In genomic region chr13:21753051-21753523, GRCm38 (mm10) we compare ENCODE assay signal across 8 mouse cellular contexts. TPM values are rescaled to one million over a fixed set of nuclear protein-coding genes. Genes with fewer than 3 reads are reported as not detected.
DNase-seq lines count a peak whose midpoint lies in the region; ATAC-seq and TF ChIP-seq lines count a peak whose summit lies in the region.

No protein-coding gene starts in this region.

- no peak for TF ChIP-seq CTCF in bone marrow macrophage, adult 2 months (IDR thresholded peaks at IDR 0.05; ENCODE audit: low read depth, low read length)

- no peaks in the 10 kb centered on the region for H3K27me3 ChIP-seq in kidney, embryonic 16.5 days (ENCODE audit: insufficient read depth, low read length)
- H3K27me3 ChIP-seq in hindbrain, embryonic 14.5 days (ENCODE audit: control insufficient read depth, insufficient read depth, low read length): no peaks in the 10 kb centered on the region
- no peaks in the 10 kb centered on the region for H3K27me3 ChIP-seq in midbrain, embryonic 13.5 days

- H3K4me1 ChIP-seq in kidney, embryonic 16.5 days (ENCODE audit: insufficient read depth, low read length): peaks cover 30% of the 10 kb centered on the region
- peaks cover 11% of the 10 kb centered on the region for H3K4me1 ChIP-seq in bone marrow macrophage, adult 2 months (ENCODE audit: control insufficient read depth, insufficient read depth, low read length)
- peaks cover 33% of the 10 kb centered on the region for H3K4me1 ChIP-seq in hindbrain, embryonic 14.5 days (replicated peaks; ENCODE audit: control insufficient read depth, insufficient read depth, low read length)
- H3K4me1 ChIP-seq in midbrain, embryonic 13.5 days (replicated peaks): peaks cover 37% of the 10 kb centered on the region

- H3K4me2 ChIP-seq in kidney, embryonic 16.5 days (replicated peaks; ENCODE audit: low read depth, low read length): peak overlapping the region; percentile 67
- peak overlapping the region; percentile 87 for H3K4me2 ChIP-seq in hindbrain, embryonic 14.5 days (replicated peaks)
- H3K4me2 ChIP-seq in midbrain, embryonic 13.5 days (replicated peaks): peak overlapping the region; percentile 76

- whole genome bisulfite sequencing in kidney, embryonic 16.5 days: under 1% methylated on average over 10 of the region's 10 CpGs
- 3% methylated on average over 9 of the region's 10 CpGs for WGBS in hindbrain, embryonic 14.5 days
- WGBS in midbrain, embryonic 13.5 days: 2% methylated on average over 10 of the region's 10 CpGs

- peak overlapping the region; percentile 96 for H3K27ac ChIP-seq in kidney, embryonic 16.5 days (ENCODE audit: low read length)
- H3K27ac ChIP-seq in bone marrow macrophage, adult 2 months (ENCODE audit: insufficient read depth, low read depth, low read length): peak overlapping the region; percentile 79
- H3K27ac ChIP-seq in hindbrain, embryonic 14.5 days: peak overlapping the region; percentile 90
- peak overlapping the region; percentile 95 for H3K27ac ChIP-seq in midbrain, embryonic 13.5 days

- H3K4me3 ChIP-seq in kidney, embryonic 16.5 days (ENCODE audit: low read length): peak overlapping the region; percentile 52
- peak overlapping the region; percentile 53 for H3K4me3 ChIP-seq in bone marrow macrophage, adult 2 months (ENCODE audit: insufficient read depth, low read length)
- H3K4me3 ChIP-seq in hindbrain, embryonic 14.5 days (replicated peaks; ENCODE audit: low read length): peak overlapping the region; percentile 38
- H3K4me3 ChIP-seq in midbrain, embryonic 13.5 days (replicated peaks): peak overlapping the region; percentile 43

- no peak for DNase-seq in kidney, postnatal 25 days
- peak; percentile 25 for DNase-seq in hindbrain, embryonic 14.5 days (ENCODE audit: low spot score)
- no peak for DNase-seq in ovary, postnatal 36 days (ENCODE audit: low spot score)
- DNase-seq in left cerebral cortex, adult 18-20 months (ENCODE audit: low spot score in 2 of 2): no peak
- no peak for DNase-seq in gastrocnemius, postnatal 10 days

- peak overlapping the region; percentile 76 for H3K9ac ChIP-seq in kidney, embryonic 16.5 days (replicated peaks; ENCODE audit: low read length)
- H3K9ac ChIP-seq in hindbrain, embryonic 14.5 days: peak overlapping the region; percentile 61
- peak overlapping the region; percentile 68 for H3K9ac ChIP-seq in midbrain, embryonic 13.5 days (replicated peaks)

- TF ChIP-seq POLR2A in bone marrow macrophage, adult 2 months (IDR thresholded peaks at IDR 0.05; ENCODE audit: borderline replicate concordance, low read depth, low read length): no peak

- no peaks in the 10 kb centered on the region for H3K36me3 ChIP-seq in kidney, embryonic 16.5 days (ENCODE audit: insufficient read depth, low read length)
- H3K36me3 ChIP-seq in hindbrain, embryonic 14.5 days (replicated peaks; ENCODE audit: control insufficient read depth, insufficient read depth): no peaks in the 10 kb centered on the region
- no peaks in the 10 kb centered on the region for H3K36me3 ChIP-seq in midbrain, embryonic 13.5 days

- no peak for ATAC-seq in kidney, embryonic 16.5 days (ENCODE audit: low FRiP score, low TSS enrichment)
- ATAC-seq in hindbrain, embryonic 14.5 days (ENCODE audit: low FRiP score): no peak
- ATAC-seq in midbrain, embryonic 13.5 days: no peak

- H3K9me3 ChIP-seq in kidney, embryonic 16.5 days (ENCODE audit: low read length): no peaks in the 10 kb centered on the region
- no peaks in the 10 kb centered on the region for H3K9me3 ChIP-seq in hindbrain, embryonic 14.5 days (ENCODE audit: control insufficient read depth, low read length)
- no peaks in the 10 kb centered on the region for H3K9me3 ChIP-seq in midbrain, embryonic 13.5 days

RNA-seq across cellular contexts. Expression of gene Hist1h2ak, which starts 0.5 kb away (rescaled TPM):
- polyA plus RNA-seq in kidney, embryonic 16.5 days (2015; fragmentation: Nextera tagmentation; extraction: Ambion mirVana): 24.4 and 25.9 TPM in 2 replicates
- 4.9 and 9.5 TPM in 2 replicates for polyA plus RNA-seq in bone marrow macrophage, adult 2 months (2012; ENCODE audit: insufficient read depth, insufficient read length, missing spikeins)
- 2.4 and 3.4 TPM in 2 replicates for polyA plus RNA-seq in hindbrain, embryonic 14.5 days (2014; fragmentation: Nextera tagmentation; extraction: Ambion mirVana)
- polyA plus RNA-seq in midbrain, embryonic 13.5 days (2015; fragmentation: Nextera tagmentation; extraction: Ambion mirVana): 22.2 and 26.2 TPM in 2 replicates
- 10 to 100 TPM; 10.2 to 19.7 TPM for total RNA-seq in left cerebral cortex, adult 18-20 months (2021)
- 10 to 100 TPM; 71.7 to 78.9 TPM for total RNA-seq in gastrocnemius, postnatal 10 days (2021)

RNA-seq across cellular contexts. Expression of gene Hist1h2bn, which starts 0.8 kb away (rescaled TPM):
- polyA plus RNA-seq in kidney, embryonic 16.5 days (2015; fragmentation: Nextera tagmentation; extraction: Ambion mirVana): 2.2 and 3.1 TPM in 2 replicates
- polyA plus RNA-seq in bone marrow macrophage, adult 2 months (2012; ENCODE audit: insufficient read depth, insufficient read length, missing spikeins): 7.1 and 7.3 TPM in 2 replicates
- polyA plus RNA-seq in hindbrain, embryonic 14.5 days (2014; fragmentation: Nextera tagmentation; extraction: Ambion mirVana): not detected in 2 replicates
- polyA plus RNA-seq in midbrain, embryonic 13.5 days (2015; fragmentation: Nextera tagmentation; extraction: Ambion mirVana): 2.5 and 6.7 TPM in 2 replicates
- 1 to 10 TPM; 6.3 to 9.2 TPM for total RNA-seq in left cerebral cortex, adult 18-20 months (2021)
- 100 to 1,000 TPM in 1 of 2 experiments, 10 to 100 TPM in 1; 94.7 to 110 TPM for total RNA-seq in gastrocnemius, postnatal 10 days (2021)

RNA-seq across cellular contexts. Expression of gene Hist1h4k, which starts 2.8 kb away (rescaled TPM):
- polyA plus RNA-seq in kidney, embryonic 16.5 days (2015; fragmentation: Nextera tagmentation; extraction: Ambion mirVana): 4.3 and 5.9 TPM in 2 replicates
- polyA plus RNA-seq in bone marrow macrophage, adult 2 months (2012; ENCODE audit: insufficient read depth, insufficient read length, missing spikeins): 3.6 and 8.9 TPM in 2 replicates
- 2.0 and 2.7 TPM in 2 replicates for polyA plus RNA-seq in hindbrain, embryonic 14.5 days (2014; fragmentation: Nextera tagmentation; extraction: Ambion mirVana)
- polyA plus RNA-seq in midbrain, embryonic 13.5 days (2015; fragmentation: Nextera tagmentation; extraction: Ambion mirVana): 1.1 and 3.0 TPM in 2 replicates
- total RNA-seq in left cerebral cortex, adult 18-20 months (2021): 100 to 1,000 TPM; 420 to 436 TPM
- total RNA-seq in gastrocnemius, postnatal 10 days (2021): 100 to 1,000 TPM; 439 to 508 TPM

RNA-seq across cellular contexts. Expression of gene Hist1h4j, which starts 18.2 kb away (rescaled TPM):
- 1.4 and 1.6 TPM in 2 replicates for polyA plus RNA-seq in kidney, embryonic 16.5 days (2015; fragmentation: Nextera tagmentation; extraction: Ambion mirVana)
- 1.8 and 2.7 TPM in 2 replicates for polyA plus RNA-seq in bone marrow macrophage, adult 2 months (2012; ENCODE audit: insufficient read depth, insufficient read length, missing spikeins)
- 0.33 and 0.64 TPM in 2 replicates for polyA plus RNA-seq in hindbrain, embryonic 14.5 days (2014; fragmentation: Nextera tagmentation; extraction: Ambion mirVana)
- 0.82 and 1.0 TPM in 2 replicates for polyA plus RNA-seq in midbrain, embryonic 13.5 days (2015; fragmentation: Nextera tagmentation; extraction: Ambion mirVana)
- total RNA-seq in left cerebral cortex, adult 18-20 months (2021): 10 to 100 TPM; 21.0 to 22.9 TPM
- total RNA-seq in gastrocnemius, postnatal 10 days (2021): 10 to 100 TPM; 32.2 to 32.7 TPM

RNA-seq across cellular contexts. Expression of gene Hist1h1b, which starts 27.3 kb away (rescaled TPM):
- 17.4 and 17.8 TPM in 2 replicates for polyA plus RNA-seq in kidney, embryonic 16.5 days (2015; fragmentation: Nextera tagmentation; extraction: Ambion mirVana)
- 0.82 and 2.1 TPM in 2 replicates for polyA plus RNA-seq in bone marrow macrophage, adult 2 months (2012; ENCODE audit: insufficient read depth, insufficient read length, missing spikeins)
- 1.6 and 1.7 TPM in 2 replicates for polyA plus RNA-seq in hindbrain, embryonic 14.5 days (2014; fragmentation: Nextera tagmentation; extraction: Ambion mirVana)
- polyA plus RNA-seq in midbrain, embryonic 13.5 days (2015; fragmentation: Nextera tagmentation; extraction: Ambion mirVana): 11.8 and 15.6 TPM in 2 replicates
- total RNA-seq in left cerebral cortex, adult 18-20 months (2021): 1 to 10 TPM; 8.4 to 9.0 TPM
- total RNA-seq in gastrocnemius, postnatal 10 days (2021): 100 to 1,000 TPM; 122 to 129 TPM
